Mouse (Mus musculus): Measurements from ENCODE around the gene Rnf208.

- TF ChIP-seq CTCF (conservative IDR thresholded peaks at IDR 0.05; ENCODE audit: low read length) (no peak), POU5F1 (IDR thresholded peaks at IDR 0.05; ENCODE audit: borderline replicate concordance, low read length) (no peak), NANOG (IDR thresholded peaks at IDR 0.05; ENCODE audit: borderline replicate concordance, low read length) (no peak)
These were observed 31.0 kb downstream of the Rnf208 start for GRCm38 (mm10) chr2:25273010-25273409.

Data from E14TG2a.4 (cell line).